Mouse (Mus musculus): ENCODE data around the gene Cdk6.
"Not testable (repeated sequence)": the region's sequence is repeated elsewhere in the genome, so short reads cannot be mapped to it uniquely, and the experiment has no call there.

Gene Cdk6

GRCm38 (mm10) chr5:3382343-3383040, 41.2 kb downstream of the Cdk6 start:
- no peak for DNase-seq

GRCm38 (mm10) chr5:3383547-3383946, 42.3 kb downstream of the Cdk6 start:
- DNase-seq: no peak

DNA sequence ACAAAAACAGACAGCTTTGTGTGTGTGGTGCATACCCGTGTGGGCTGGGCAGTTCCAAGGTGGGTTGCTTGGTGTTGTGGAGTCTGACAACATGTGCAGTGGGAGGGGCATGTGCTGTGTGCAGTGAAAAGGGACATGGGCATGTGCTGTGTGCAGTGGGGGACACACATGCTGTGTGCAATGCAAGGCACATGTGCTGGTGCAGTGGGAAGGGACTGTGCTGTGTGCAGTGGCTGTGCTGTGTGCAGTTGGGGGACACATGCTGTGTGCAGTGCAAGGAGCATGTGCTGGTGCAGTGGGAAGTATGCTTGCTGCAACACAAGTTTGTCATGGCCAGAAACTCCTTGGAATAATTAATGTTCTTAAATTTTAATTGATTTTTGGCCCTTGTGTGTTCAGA, 43.8 kb downstream of the Cdk6 start:
- DNase-seq: no peak

DNA sequence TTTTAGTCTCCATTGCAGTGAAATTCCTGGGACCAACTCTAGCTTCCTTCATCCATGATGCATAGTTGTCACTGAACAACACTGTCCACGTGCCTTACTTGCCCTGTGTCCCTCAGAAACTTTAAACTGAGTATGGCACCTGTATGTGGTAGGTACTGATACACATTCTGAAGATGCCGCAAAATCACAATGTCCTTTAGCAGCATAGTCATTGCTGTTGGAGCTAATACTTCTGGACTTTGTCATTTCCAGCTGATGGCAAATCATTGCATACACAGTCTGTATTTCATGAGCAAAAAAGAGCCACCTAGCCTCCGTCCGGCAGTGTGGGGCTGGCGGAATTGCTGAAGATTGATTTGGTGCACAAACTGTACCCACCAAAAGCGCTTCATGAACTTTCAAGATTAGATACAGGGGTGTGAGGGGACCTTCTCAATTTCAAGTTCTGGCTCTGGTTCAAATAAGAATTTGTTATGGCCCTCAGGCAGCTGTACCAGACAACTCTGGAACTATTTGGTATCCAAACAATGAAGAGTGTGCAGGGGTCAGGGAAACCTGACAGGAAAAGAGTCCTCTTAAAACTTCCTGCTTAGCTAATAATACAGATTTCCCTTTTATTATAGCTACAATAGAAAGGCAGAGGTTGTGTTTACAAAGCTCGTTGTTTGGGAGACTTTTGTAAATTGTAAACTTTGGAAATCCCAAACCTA, 44.9 kb downstream of the Cdk6 start:
- DNase-seq: no peak

GRCm38 (mm10) chr5:3386731-3387087, 45.4 kb downstream of the Cdk6 start:
- no peak for DNase-seq

- DNase-seq: no peak
Measured at GRCm38 (mm10) chr5:3387138-3387537, 45.9 kb downstream of the Cdk6 start.

- no peak for DNase-seq
Measured at GRCm38 (mm10) chr5:3392856-3393255, 51.6 kb downstream of the Cdk6 start.

GRCm38 (mm10) chr5:3394145-3394544, 52.9 kb downstream of the Cdk6 start:
- no peak for DNase-seq

DNA sequence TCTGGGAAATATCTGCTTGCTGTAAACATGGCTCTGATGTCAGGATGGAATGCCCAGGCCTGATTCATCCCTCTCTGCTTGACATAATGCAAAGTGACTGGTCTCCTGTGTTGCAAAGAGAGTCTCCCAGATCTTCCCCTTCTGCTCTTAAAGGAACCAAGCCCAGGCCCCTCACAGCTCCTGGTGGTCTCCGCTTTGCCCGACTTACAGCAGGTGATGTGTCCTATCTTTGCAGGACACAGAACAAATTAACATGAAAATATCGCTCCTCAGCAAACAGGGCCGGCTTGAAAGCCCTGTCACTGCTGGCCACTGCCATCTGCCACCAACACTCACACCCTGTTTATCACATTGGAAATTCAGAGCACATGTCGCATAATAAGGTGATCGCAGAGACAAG, 53.7 kb downstream of the Cdk6 start:
- DNase-seq: no peak

- DNase-seq: no peak
Measured at GRCm38 (mm10) chr5:3396214-3396613, 54.9 kb downstream of the Cdk6 start.

DNA sequence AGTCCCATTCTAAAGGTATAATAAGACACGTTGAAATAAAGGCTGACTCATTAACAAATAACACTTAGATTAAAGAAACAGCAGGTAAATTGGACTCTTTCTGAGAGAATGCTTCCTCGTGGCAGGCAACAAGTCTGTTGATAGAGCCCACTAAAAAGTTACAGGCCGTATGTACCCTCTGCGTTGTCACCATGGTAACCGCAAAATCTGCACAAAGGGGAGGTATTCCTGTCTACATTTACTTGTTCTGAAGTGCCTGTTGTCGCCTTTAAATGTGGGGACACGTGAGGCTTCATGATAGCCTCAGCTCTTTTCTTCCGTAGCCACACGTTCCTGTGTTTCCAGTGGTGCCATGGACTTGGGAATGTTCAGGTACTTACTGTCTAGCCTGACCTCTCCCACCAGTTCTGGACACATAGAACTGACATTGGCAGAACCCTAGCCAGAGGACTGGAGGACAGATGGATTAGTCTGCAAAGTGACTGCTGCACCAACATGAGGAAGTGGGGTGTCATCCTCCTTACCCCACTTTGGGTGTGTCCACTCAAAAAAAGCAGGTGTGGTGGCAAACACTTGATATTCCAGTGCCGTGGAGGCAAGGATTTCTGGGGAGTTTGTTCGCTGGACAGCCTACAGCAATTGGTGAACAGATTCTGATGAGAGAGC, 55.8 kb downstream of the Cdk6 start:
- DNase-seq: no peak

DNA sequence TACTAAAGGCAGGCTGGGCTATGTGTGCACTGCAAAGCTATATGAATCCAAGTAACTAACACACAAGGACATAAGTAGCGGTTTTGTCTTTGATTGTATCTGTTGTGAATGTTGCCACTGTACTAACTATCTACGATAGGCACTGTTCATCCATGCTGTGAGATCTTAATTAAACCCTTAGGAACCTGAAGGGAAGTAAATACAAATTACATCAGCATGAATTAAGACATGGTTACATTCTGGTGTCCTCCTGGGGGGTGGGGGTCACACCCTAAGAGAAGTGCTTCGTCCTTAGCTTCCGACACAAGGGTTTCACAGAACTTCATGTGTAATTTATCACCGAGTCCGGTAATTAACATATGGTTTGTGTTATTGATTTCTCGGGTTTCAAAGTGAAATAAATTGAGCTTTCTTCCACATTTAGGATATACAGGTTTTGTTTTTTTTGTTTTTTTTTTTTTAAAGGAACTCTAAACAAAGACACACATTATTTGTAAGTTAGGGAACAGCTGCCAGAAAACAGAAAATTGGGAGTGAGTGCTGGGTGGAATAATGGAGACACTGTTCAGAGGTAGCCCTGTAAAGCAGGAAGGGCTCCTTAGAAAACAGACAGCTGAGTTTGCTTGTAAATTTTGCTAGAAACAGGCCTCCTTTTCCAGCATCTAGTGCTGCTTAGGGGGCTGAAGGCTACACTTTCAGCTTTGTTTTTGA, 58.7 kb downstream of the Cdk6 start:
- DNase-seq: no peak

GRCm38 (mm10) chr5:3405102-3405501, 63.8 kb downstream of the Cdk6 start:
- peak; percentile 20 for DNase-seq

DNA sequence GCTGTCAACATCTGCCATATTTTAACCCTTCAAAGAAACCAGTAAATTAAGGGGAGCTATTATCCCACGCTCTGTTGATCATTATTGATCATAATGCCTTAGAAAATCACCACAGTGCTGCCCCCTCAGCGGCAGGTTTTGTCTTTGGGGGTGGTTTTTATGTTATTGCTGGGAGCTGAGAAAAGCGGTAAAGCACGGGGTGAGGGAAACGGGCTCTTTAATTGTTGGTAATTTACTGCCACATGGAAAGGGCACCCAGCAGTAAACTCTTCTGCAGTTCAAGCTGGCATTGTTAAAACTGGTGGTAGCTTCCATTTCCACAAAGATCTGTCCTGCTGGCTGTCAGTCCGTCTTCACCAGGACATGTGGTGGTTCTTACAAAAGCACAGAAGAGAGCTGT, 64.2 kb downstream of the Cdk6 start:
- no peak for DNase-seq

DNA sequence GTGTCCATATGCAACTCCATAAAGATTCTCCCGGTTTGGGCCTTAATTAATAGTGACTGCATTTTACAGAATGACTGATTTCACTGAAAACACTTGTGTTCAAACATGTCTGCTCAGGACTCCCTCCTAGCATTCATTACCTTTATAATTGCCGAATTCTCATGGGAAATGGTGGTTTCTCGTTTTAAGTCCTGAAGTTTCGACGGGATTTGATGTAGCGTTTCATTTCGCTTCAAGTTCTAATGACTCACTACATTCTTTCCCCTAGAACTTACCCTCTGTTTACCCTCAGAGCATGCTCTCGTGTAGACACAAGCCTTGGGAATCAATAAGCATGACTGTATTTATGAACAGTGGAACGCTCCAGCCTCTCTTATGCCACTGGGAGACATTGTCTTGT, 66.6 kb downstream of the Cdk6 start:
- no peak for DNase-seq

DNA sequence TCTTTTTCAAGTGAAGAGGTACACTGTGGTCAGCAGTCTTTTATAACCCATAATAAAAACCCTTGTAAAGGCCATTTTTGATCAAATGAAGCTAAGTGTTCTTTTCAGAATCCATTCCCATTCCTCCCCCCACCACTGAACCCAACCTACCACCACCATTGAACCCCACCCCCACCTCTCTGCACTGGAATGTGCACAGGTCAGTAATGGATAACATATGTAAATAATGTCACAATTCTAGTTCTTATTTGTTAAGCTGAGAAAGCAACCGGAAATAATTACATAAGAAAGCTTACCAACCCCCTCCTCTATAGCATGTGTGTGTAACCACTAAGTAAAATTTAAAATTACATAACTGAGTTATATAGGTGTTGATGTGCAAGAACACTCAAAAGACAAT, 76.9 kb downstream of the Cdk6 start:
- DNase-seq: not testable (repeated sequence)

DNA sequence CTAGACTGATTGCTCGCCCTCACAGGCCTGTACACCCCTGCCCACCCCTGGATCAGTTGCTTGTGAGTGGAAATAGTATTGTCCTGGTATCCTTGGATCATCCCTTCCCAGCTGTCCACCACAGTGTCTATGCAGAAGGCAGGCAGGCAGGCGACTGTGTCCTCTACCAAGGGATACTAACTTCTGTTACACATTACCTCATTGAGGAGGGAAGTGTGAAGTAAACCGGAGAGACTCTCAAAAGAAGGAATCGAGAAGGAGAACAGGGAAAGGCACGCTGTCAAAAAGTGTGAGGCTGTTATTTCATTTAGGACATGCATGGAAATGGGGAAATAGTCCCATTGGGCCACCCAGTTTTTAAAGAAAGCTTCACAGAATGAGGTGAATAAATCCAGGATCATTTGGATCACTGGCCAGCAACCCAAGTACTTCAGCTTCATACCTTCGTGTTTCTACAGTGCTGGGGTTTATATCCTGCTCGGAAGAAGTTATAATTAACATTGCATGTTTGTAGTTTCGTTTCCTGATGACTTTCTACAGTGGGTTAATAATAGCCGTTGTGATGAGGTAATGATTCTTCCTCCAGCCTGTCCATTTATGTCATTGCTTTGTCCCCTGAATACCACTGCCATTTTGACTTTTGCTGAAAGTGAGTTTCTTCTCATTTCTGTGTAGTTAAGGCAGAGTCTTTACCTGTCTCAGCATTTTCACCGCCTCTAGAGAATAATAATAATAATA, 79.0 kb downstream of the Cdk6 start:
- DNase-seq: no peak

- no peak for DNase-seq
Measured at GRCm38 (mm10) chr5:3420832-3421228, 79.5 kb downstream of the Cdk6 start.

GRCm38 (mm10) chr5:3433131-3433700, 91.9 kb downstream of the Cdk6 start:
- DNase-seq: not testable (repeated sequence)

DNA sequence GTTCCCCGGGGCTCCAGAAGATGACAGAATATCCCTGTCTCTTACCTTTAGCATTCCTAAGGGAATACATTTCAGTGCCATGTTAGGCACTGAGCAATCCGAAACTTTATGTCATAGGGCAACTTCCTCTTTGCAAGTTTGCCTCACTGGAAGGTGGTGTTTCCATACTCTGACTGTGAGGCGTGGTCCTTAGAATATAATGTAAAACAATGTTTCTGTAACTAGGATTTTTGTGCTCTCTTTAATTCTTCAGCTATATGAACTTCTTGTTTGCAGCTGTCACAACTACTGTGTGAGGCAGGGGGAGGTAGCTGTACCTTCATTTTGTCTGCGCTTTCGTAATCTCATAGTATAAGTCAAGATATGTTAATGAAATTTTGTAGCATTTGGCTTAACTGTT, 92.8 kb downstream of the Cdk6 start:
- not testable (repeated sequence) for DNase-seq

DNA sequence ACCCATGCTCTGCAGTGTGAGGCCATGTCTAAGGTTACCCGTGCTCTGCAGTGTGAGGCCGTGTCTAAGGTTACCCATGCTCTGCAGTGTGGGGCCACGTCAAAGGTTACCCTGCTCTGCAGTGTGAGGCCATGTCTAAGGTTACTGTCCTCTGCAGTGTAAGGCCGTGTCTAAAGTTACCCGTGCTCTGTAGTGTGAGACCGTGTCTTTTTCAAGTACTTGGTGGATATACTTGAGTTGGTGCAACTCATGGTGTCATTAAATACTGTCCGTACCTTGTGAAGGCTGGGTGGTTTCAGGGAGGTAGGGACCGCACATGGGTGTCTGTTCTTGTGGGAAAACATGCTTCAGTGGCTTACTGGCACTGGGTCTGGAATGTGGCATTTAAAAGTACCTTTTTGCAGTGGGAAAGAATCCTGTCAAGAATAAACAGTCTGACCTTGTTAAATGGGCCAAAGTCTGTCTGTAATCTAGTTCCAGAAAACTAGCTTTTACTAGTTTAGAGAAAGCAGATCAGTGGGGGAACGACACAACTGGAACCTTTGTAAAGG, 97.2 kb downstream of the Cdk6 start:
- not testable (repeated sequence) for DNase-seq

- DNase-seq: not testable (repeated sequence)
Measured at GRCm38 (mm10) chr5:3439386-3439785, 98.1 kb downstream of the Cdk6 start.
